Mouse (Mus musculus) lung, postnatal 25 days (tissue): ENCODE data around the gene Ttc23.
A peak's percentile ranks its signal among the peaks of the same experiment; 100 is the strongest.

Experiments used
- DNase-seq: peaks from one replicate; pipeline ENCODE4 v3.0.0; 2022; ENCODE audit warnings: low spot score

Gene Ttc23

DNA sequence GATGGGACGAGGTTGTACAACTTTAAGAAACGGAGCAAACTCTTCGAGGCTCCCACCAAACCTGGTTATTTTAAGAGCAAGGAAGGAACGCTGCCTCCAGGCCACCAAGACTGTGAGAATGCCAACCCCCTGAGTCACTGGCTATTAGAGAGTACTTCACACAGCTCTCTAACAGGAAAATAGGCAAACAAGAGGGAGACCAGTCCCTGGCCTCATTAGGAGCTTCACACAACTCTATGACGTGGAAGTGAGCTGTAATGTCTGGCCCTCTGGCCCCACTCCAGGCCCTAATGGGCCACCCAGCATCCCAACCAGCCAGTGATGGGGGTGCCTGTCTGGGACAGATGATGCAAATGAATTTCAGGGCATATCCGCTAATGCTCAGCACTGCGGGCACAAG is 94.5 kb downstream of the Ttc23 start:
- peak; percentile 83 for DNase-seq

DNA sequence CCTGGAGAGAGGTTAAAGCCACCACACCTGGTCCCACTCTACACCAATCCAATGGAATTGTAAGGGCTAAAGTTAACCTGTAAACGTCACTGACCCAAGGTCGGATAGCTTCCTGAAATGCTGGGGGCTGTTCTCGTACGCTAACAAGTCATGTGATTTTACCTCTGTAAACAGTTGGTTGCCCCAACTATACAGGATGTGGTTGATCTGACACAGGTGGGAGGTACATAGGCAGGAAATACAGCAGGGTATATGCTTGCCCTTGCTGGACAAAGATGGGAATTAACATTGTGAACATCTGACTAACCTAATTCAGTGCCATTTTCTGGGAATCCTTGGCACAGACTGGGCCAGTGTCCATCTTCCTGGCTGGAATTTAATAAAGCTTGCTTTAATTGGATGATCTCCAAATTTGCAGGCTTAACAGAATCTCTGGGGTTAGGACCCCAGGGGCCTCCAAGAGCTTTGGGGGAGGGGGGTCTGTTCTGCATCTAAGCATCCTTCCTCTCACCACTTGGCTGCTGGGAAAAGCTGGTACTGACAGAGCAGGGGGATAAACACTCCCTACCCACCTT is 100.6 kb downstream of the Ttc23 start:
- DNase-seq: no peak

DNA sequence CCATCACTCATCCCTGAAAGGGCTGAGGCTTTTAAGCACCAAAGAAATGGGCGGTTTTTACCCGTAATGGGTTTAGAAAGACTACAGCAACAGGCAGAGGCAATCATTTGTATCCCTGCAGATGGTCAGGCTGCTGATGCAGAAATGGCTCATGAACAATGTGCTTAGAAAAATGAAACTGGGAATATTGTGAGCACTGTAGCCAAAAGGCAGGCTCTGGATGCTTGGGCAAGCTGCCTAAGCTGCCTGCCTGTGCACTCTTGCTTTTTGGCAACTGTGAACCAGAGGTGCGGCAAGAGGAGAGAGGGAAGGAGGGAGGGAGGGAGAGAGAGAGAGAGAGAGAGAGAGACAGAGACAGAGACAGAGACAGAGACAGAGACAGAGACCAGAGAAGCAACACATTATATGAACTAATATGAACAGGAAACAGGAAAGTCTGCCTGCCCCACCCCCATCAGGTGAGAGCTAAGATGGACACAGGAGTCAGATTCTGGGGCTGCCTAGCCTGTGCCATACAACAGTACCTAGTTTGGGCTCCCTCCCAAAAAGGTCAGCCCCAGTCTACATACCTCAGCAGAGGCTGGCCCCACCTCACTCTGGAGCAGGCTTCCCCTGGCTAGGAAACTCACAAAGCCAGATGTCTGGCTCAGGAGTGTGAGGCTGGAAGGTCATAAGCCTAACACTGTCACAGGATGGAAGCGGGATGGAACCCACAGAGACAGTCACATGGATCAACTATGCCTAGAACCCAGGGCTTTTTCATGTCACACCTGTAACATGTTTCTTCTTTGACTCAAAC is 102.4 kb downstream of the Ttc23 start:
- DNase-seq: no peak

DNA sequence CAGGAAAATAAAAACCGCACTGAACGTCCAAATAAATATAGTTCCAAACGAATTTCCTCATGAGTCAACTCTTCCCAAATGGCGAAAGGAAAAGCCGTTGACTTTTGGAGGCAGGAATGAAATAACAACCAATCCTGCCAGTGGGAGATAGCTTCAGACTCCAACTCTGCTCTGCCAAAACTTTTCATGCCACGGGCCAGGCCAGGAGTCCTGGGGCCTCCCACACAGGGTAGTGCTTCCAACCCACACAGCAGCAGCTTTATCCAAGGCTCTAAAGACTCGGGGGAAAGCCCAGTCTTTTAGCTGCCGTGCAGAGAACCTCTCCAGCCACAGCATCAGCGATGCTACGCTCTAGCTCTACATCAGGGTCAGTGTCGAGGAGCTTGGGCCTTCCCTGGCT is 107.4 kb downstream of the Ttc23 start:
- peak; percentile 34 for DNase-seq

DNA sequence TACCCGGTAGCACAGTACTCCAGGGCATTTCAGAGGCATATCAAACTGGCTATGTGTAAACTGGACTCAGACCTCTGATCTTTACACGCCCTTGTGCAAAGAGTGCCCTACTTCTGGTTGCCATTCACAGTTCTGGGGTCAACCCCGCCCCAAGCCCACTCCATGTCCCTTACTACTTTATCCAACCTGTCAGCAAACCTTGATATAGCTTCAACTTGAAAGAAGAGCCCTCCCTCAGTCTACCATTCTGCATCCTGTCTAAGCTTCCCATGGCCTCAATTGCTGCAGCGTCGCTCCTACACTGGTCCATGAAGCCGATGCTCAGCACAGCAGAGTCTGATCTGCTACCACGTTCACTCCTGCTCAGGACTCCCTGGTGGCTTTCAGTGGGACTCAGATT is 108.2 kb downstream of the Ttc23 start:
- no peak for DNase-seq

DNA sequence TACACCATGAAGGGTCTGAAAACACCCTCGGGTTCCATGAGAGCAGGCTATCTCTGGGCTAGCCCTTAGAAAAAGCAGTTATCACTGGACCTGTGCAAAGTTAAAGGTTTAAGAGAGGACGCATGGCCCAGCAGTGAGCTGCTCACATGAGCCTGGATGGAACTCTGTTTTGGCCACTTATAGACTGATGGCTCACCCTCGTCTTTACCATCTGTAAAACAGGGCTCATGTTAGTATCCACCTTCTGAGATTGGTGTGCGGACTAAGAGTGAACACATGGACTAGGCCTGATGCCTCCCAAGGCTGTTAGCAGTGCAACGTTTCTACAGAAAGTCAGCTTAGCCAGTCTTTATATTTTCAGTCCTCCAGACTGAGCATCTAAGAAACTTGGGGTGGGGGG is 109.4 kb downstream of the Ttc23 start:
- no peak for DNase-seq

DNA sequence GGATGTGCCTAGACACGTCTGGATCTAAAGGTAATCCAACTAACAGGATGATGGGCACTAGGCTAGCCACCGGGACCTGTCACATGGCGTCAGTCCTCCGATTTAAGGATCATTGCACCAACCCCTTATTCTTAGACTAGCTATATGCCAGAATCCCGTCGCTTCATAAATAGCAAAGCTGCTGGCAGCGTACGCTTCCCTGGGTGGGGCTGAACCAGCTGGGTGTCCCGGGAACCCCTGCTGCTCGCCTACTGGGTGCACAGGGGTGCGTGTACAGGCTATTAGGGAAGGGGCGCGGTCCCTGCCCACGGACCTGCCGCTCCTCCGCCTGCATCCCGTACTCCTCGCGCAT is 111.3 kb downstream of the Ttc23 start:
- DNase-seq: no peak

DNA sequence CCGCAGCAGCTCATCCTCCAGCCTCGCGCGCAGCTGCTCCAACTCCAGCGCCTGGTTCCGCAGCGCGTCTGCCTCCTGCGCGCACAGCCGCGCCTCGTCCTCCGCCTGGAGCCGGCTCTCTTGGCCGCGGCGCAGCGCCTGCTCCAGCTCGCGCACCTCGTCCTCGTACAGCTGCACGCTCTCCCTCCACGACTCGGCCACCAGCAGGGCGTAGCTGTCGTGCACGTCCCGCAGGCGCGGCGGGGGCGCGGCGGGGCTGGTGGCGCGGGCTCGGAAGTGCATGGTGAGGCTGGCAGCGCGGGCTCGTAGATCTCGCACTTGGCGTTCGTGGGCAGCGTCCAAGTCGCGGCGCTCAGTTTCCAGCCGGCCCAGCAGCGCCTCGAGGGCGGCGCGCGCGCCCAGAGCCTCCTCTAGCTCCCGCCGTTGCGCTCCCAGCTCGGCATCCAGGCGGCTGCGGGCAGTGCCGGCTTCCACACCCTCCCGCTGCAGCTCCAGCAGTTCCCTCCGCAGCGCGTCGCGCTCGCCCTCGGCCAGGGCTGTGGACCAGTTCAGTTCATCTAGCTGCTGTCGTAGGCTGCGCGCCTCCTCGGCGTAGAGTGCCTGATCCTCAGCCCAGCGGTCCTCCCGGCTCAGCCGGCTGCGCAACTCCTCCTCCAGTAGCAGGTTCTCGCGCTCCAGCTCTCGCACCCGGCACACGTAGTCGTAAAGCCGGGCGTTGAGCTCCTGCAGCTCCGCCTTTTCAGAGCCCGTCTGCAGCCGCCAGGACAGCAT is 111.8 kb downstream of the Ttc23 start:
- DNase-seq: peak; percentile 35

DNA sequence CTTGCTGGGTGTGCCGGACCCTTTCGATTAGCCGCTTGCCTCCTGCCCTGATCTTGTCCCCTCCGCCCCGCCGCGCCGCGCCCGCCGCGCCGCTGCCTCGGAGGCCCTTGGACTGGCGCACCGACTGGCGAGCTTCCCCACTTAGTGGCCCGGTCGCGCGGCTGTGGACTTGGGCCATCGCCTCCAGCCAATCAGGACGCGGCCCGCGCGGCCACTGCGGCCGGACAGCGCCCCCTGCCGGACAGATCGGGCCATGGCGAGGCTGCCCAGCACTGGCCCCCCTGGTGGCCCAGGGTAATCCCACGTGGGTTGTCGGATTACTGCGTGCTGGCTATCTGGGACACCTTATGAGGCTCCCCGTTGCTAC is 112.4 kb downstream of the Ttc23 start, which contains the start of gene Synm:
TSS of gene Synm (minus strand) at position 114 of the 367 bp plus-strand sequence.
- peak; percentile 93 for DNase-seq

DNA sequence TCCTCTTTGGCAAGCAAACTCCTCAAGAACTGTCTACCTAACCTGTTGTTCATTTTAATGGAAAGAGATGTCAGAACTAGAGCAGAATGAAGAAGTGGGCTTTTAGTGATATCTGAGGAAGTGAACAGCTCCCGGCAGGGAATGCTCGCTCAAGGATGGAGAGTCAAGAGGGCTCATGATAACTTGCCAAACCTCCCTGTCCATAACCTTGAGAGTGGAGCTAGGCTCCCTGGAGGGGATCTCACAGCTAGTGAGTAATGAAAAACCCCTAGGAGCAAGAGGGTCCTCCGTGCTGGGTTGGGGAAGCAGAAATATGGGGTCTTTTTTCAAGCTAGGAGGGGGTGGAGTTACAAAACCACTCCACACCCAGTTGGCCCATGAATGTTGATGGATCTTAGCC is 116.4 kb downstream of the Ttc23 start:
- no peak for DNase-seq

DNA sequence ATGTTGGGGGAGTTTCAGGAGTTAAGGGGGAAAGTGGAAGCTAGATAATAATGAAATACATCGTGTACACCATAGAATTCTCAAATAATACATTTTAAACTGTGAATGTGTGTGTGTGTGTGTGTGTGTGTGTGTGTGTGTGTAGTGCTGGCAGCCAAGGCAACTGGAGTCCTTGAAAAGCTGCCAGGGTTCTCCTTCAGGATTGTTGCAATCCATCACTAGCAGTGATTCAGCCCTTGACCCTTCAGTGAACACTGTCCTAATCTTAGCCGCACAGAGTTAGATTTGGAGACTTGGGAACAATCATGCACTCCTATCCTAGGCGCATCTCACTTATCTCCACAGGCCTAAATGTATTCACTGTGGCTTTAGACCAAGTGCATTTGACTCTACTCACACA is 120.9 kb downstream of the Ttc23 start:
- DNase-seq: no peak

DNA sequence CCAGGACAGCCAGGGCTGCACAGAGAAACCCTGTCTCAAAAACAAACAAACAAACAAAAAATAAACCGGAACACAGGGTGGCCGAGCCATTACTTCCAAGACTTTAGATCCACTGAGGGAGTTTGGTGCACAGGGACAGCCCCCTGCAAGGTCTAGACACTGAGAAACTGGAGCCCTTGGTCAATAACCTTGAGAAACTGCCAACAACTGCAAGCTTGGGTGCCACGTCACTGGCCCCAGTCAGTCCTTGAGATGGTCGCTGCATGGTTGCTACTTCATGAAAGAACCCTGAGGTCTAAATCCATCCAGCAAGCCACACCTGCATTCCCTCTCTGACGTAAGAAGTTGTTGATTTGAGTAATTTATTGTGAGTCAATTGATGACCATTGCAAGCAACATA is 122.3 kb downstream of the Ttc23 start:
- no peak for DNase-seq

DNA sequence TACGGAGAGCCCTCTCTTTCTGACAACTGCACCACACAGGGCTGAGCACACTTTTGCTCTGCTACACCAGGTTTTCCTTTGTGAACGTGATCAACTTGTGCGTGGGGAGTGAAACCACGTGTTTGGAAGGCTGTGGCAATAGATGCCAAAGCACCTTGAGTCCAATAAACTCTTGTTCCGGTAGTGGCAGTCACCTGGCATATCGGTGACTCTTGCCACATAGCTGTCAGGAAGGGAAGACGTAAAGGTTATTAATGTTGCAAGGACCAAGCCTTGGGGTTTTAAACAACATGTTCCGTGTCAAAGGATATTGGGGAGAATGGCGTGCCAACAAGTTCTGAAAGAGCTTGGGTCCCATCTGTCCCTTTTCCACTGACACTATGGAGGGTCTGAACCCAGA is 125.0 kb downstream of the Ttc23 start:
- no peak for DNase-seq

DNA sequence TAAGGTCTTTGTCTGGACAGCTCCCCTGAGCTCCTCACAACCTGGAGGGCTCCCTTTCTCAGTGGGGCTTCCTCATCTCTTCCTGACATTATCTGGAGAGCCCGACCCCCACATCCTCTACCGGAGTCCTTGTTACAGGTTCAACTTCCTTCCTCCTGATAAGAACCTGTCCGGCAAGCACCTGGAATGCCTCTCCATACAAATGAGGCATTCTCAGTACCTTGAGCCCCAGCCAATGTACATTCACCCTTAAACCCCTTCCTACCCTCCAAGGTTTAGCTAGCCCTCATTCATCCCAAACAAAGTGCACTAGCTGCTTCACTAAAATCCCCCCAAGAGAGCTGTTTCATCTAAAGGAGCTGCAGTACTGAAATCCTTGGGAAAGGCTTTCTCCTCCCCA is 128.4 kb downstream of the Ttc23 start:
- no peak for DNase-seq

DNA sequence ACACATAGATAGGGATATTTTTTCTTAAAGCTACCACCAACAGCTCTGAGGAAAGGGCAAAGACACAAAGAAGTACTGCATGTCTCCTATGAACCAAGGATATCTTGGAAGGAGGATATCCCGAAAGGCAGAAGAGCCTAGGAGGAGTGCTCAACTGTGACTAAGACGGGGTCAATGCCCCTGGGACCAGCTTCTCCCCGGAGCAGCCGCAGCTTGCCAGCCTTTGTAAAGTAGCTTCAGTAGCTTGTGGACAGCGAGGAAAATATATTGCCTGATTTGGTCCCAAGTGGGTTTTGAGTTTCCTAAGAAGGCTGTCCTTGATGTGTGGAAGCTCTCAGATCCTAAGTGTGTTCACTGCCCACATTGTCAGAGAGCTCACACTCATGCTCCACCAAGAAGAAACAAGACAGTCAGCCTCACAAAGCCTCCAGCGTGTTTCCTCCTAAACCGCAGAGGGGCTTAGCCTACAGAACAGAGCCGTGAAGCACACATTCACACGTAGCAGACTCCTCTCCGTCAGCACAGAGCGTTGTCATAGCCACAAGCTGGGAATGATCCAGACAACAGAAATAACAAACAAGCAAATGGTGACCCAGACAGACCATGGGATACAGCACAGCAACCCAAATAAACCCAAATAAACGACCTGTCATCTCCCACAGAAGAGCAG is 129.6 kb downstream of the Ttc23 start:
- no peak for DNase-seq

DNA sequence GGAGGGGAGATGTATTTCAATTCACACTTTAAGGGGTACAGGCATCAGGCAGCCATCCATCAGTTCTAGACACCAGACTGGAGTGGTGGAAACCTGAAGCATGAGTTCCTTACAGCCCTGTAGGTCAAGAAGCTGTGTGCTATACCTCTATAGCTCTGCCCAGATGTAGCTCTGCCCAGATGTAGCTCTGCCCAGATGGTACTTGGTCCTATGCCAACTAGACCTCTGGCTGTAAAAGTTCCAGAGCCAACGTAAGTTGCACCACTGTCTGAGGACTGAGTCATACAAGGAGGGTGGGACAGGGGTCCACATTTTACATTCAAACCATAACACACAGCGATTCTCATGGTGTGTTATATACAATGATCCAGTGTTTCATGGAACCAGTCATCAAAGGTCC is 140.7 kb downstream of the Ttc23 start:
- DNase-seq: no peak

DNA sequence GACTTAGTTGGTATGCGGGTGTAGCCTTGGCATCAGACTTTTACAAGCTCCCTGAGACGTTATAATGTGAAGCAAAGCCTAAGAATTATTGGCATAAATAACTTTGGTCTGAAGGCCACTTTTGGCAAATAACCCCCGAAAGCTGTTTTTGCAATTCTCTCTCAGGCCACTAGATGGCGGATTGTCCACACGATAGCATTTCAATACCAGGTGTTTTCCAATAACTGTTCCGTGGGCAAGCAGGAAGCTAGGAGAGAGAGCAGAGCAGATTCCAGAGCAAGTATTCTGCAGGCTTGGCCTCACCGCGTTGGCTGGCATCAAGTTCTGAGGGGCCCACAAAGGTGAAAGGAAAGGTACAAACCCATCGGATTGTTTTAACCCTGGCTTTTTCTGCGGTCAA is 141.5 kb downstream of the Ttc23 start:
- peak; percentile 67 for DNase-seq

DNA sequence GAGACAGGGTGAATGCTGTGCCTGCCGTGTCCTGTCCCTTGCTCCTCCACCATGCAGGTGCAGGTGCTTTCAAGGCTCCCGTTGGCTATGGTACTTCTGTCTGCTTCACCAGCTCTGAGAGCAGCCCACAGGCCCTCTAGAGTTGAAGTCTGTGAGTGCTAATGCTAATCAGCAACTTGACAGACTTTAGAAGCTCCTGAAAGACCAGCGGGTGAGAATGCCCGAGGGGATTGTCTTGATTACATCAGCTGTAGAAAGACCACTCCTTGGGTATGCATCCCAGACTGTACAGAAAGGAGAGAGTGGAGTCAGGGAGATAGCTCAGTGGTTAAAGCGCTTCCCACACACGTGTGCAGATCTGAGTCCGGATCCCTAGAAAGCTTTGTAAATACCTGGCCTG is 144.0 kb downstream of the Ttc23 start:
- no peak for DNase-seq

DNA sequence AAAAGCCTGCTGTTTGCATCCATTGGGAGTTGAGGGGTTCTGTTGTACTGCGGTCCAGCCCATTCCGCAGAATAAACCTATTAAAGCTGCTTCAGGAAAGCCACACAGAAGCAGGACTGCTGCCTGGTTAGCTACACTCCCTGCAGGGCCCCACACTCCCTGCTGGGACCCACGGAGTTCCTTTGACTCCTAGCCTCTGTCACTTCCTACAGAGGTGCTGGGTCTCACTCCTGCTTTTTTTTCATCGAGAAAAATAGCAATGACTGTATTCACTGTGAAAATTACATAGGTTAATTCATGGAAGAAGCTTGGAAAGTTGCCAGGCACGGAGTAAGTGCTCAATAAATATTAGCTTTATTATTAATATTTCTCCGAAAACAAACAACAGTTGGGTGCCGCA is 146.2 kb downstream of the Ttc23 start:
- no peak for DNase-seq

DNA sequence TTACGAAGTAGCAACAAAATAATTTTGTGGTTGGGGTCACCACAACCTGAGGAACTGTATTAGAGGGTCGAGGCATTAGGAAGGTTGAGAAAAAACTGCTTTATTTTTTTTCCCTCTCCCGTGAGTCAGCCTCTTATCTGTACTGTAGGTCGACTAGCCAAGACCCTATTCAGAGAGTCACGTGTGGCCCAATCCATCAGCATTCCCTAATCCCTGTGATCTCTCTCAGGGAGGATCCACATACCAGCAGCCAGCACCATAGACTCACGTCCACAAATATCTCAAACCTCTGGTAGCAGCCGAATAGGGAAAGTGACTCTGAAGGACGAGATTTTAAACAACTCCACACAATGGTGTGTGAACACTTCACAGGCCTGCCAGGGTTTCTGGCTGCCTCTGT is 149.9 kb downstream of the Ttc23 start:
- no peak for DNase-seq

DNA sequence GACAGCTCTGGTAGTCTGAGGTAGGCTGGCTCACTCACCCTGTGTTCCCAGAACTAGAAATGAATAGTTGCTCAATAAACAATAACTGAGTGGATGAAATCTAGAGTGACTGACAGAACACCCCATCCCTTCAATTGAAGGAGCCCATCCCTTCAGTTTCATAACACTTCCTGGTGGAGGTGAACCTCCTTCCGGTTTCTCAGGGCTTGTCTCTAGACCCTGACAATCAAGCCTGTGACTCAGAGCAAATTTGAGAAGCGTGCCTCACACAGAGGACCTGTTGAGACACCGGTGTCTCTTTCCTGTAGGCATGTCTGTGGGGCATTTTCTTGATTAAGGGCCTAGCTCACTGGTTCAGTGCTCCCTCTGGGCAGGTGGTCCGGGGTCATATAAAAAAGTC is 151.3 kb downstream of the Ttc23 start:
- no peak for DNase-seq

DNA sequence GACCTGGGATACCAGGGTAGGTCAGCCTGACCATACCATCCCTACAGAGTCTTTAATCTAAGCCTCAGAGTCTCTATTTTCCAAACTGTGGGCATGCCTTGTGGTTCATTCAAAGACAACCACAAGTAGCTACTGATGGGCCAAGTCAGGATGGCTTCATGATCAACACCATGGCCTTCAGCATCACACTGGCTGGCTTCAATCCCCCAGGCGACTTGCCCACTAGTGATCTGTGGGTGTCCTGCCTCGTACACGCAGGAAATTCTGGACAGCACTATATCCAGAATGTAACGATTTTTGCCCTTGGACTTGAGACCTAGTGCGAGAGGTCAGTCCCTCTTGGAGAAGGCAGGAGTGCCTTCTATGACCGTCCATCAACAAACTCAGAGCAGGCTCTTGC is 153.3 kb downstream of the Ttc23 start:
- DNase-seq: no peak

DNA sequence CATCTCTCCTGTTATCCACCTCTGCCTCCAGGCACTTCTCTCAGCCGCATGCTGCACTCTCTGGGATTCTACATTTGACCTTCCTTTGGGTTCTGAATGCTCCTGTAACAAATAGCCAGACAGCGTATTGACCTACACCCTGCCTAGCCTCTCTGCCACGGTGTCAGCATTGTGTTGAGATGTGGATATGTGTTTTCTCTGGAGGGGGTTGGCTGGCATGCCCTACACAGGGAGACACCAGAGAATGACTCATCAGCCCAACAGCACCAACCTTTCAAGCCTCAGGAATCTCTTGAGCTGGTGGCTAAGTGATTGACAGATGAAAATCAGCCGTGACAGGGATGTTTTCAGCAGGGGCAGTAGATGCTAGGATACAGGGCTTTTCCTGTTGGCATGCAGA is 153.8 kb downstream of the Ttc23 start:
- DNase-seq: no peak
